Mouse (Mus musculus): ENCODE results near the gene Gulp1. TPM values are rescaled to one million over a fixed set of nuclear protein-coding genes. Genes with fewer than 3 reads are reported as not detected.

The Gulp1 gene
- total RNA-seq, 2 experiments from 2014 or later: 3.8 to 5.2 TPM

DNA sequence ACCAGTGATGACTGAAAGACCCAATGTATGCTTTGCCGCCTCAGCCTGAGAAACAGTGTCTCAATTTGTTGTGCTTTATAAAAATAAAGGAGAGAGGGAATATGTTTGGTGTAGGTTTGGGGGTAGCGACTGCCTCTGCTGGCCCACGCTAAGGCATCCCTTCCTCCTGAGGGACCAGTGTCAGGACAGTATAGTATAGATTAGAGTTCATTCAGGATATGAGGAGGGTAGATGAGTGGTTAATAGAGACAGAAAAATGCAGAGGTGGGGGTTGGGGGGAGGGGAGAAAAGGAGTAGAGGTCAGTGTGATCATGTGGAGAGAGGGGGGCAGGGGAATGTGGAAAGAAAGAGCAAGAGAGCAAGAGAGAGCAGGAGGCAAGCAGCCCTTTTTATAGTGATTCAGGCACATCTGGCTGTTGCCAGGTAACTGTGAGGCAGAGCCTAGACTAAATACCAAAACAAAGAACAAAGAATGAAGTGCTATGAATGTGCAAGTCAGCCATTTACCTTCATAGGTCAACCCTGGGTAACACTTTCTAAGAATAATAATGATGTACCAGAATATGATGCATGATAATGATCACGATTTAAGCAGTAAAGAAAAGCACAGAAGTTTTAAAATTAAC, 169.6 kb downstream of the Gulp1 start:
- no peak for DNase-seq

DNA sequence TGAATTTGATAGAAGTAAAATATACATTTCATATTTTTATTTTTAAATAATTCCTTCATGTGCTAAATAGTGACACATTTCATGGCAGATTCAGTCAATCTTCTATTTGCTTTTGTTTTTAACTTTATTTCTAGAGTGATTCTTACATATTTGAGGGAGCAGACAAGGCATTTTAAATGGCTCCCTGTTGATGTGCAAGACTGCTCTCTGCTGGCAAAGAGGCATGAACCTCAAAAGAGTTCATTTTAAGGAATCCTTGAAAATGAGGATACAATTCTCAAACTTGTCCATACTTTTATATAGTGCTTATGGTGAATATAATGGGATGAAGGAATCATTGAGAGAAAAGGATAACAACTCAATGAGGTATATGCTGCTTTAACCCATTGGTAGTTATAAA, 189.9 kb downstream of the Gulp1 start:
- no peak for DNase-seq

DNA sequence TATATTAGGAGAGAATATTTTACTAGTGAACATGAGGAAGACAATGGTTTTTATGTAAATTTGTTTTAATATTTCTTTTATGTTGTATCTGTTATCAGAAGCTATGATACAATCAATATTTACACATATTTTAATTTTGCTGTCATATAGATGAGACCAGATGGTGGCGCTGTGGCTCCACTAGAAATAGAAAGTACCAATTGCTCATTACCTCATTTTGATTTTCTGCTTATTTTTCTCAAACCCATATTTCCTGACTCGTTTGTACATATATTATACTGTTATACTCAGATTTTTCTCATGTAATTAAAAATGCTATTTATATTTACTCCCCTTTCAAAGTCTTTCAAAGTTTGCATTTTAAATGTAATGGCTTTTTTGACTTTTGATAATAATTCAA, 194.4 kb downstream of the Gulp1 start:
- DNase-seq: no peak

DNA sequence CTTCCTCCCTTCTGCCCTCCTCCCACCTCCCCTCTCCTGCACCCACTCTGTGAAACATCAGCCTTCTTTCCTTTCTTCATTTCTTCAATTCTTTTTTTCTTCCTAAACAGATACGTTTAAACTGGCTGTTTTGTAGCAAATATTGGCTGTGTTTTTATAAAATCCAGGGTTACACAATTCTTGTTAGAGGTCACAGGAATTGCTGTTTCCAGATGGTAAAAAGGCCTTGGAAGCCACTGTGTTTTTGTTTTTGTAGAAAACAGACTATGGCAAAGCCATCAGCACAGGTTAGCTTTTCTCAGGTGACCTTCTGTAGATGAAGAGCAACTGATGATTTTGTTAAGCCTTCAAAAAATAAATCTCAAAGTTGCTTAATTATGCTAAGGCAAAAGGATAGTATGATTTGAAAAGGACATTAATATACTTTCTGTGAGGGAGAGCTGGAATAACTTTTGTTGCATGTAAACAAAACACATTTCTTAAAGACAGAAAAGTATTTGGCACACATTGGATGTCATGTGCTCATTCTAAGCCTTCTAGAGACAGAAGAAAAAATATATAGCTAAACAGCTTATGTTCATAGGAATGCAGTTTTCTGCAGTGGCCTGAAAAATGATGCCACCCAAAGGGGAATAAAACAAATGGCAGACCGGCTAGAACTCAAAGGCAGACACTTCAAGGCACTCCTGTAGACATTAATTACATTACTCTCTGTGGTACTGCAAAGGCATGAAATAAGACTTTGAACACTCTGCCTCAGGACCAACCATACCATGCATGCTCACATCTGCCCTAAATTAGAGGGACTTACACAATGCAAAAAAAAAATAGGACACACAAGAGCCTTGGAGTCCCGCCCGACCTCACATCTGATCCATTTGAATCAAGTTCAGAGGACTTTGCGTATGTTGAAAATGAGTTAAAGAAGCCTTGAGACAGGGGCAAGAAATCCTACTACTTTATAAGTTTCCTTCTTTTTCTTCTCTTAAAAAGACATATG, 199.7 kb downstream of the Gulp1 start:
- DNase-seq: no peak

DNA sequence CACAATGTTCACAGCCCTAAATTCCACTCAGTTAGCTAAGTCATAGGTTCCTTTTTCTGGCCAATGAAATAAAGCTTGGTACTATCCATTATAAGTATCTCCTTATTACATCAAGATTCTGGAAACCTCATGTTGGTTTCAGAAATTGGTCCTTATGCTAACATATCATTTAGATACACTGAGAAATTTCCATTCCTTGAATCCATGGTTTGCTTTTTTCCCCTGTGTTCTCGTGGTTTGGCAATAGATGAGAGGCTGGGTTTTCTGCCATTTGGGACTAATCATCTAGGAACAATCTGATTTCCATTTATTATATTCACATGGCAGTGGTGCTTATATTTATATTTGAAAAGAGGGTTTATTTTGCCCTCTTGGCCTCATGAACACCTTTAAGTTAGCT, 226.9 kb downstream of the Gulp1 start:
- DNase-seq: no peak

DNA sequence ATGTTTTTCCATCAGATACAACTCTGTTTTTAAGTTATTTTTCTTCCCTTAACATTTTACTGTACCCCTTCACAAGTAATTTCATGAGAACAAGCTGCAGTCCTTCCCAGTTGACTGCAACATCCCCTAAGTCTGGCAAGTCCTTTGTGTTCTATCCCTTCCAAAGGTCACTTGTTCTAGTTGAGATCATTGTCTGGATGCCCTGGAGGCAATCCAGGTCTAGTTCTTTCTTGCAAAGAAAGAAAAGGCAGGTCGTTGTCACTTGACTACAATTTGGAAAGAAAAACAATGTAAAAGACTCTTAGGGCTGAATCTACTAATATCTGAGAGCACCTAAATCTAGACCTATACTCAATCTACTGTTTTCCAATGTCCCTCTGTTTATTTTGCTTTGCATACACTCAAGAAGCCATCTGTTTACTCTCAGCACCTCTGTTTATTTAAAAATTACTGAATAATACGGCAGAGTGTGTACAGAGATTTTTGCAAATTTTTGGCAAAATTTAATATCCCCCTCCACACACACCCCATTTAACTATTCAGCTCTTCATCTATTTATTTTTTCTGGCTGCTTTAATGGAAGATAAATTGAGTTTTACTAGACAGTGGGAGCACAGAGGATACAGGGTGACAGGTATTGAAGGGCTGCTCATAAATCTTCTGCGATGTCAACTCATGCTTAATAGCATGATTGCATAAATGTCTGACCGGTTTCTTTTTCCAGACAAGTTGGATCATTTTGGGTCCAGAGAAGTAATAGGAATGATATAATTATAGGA, 252.5 kb downstream of the Gulp1 start:
- DNase-seq: peak; percentile 12

DNA sequence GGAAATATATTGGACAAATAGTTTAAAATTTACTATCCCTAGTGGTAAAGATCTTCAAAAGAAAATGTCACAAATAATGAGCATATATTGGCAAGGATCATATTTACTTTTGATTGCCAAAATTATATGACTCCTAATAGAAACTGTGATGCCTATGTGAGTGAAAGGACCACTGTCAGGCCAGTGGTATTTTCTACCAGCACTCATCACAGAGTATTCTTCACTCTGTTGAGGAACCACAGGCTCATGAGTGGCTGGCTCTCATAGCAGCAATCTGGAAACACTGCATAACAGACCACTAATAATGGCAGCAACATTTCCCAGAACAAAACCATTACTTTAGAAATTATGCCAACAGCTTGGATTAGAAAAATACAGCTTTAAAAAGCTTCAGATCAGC, 255.1 kb downstream of the Gulp1 start:
- DNase-seq: no peak

DNA sequence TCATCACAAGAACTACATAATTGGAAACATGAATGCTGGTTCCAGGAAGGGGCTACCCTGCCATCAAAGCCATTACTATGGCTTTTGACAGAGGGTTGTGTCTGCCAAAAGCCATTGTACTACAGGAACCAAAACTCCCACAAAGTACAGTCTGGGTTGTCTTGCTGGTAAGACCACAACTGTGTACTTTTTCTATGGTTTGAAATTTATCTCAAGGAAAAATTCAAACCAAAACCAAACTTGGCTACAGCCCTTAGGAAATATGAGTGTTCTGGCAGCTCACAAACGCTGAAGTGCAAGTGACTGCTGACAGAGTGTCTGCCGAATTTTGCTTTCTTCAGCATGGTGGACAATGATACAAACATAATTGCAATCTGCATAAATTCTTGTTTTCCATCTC, 259.0 kb downstream of the Gulp1 start:
- DNase-seq: no peak

DNA sequence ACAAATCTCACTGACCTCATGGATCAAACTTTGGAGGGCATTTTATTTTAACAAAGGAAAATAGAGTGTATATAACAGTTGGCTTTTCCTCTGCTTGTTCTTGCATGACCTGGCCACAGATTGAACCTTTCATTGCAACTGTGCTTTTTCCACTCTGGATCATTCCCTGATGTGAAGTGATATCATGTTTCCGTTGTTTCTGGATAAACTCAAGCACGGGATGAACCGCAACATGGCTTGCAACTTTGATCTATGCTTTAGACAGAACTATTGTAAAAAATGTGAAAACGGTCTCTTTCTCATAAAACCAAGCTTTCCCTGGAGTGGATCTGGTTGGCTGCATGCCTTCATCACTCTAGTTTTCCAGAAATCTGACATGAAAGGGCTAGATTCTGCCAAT, 282.6 kb downstream of the Gulp1 start:
- DNase-seq: no peak

All from gastrocnemius, postnatal 25 days (tissue).